Comparison of ENCODE assay signal across 28 mouse cellular contexts in genomic region chr10:111806333-111806732, GRCm38 (mm10).
A peak's percentile ranks its signal among the peaks of the same experiment; 100 is the strongest.
DNase-seq lines count a peak whose midpoint lies in the region; ATAC-seq lines count a peak whose summit lies in the region.
"Had no signal": no experiment of that assay in that cellular context is flagged by ENCODE, and none has a peak within 500 bp of the region (broad histone marks: within the 10 kb centered on the region; RNA-seq: fewer than 3 reads in every experiment).

No protein-coding gene starts in this region.

- H3K4me3 ChIP-seq in liver, embryonic 12.5 days = no peak overlapping the region
- H3K4me3 ChIP-seq in lung, embryonic 16.5 days (ENCODE audit: low read length) = no peak overlapping the region
- H3K4me3 ChIP-seq: embryonic facial prominence, embryonic 10.5 days; embryonic facial prominence, embryonic 13.5 days; erythroblast, embryonic 14.5 days; forebrain, embryonic 12.5 days; forebrain, embryonic 15.5 days; heart, adult 2 months; heart, embryonic 12.5 days; heart, embryonic 15.5 days; hindbrain, embryonic 10.5 days; hindbrain, embryonic 13.5 days had no signal

- H3K27ac ChIP-seq in liver, embryonic 12.5 days = no peak overlapping the region
- peak overlapping the region; percentile 5; the same call in 1 of the 2 replicates for H3K27ac ChIP-seq in lung, embryonic 16.5 days (ENCODE audit: low read length)
- H3K27ac ChIP-seq: embryonic facial prominence, embryonic 13.5 days; forebrain, embryonic 12.5 days; forebrain, embryonic 15.5 days; heart, adult 2 months; hindbrain, embryonic 10.5 days; hindbrain, embryonic 13.5 days had no signal

- peak; percentile 44; the same call in 1 of the 2 replicates for ATAC-seq in liver, embryonic 12.5 days
- ATAC-seq in lung, embryonic 16.5 days (ENCODE audit: low read depth) = no peak
- peak; percentile 57 for ATAC-seq in megakaryocyte progenitor cell, adult 5-6 weeks (replicated peaks; ENCODE audit: poor library complexity)
- ATAC-seq: CD4-positive, CD25-positive, alpha-beta regulatory T cell, adult 4 months; forebrain, embryonic 15.5 days; hindbrain, embryonic 16.5 days had no signal

- no peak overlapping the region for H3K4me2 ChIP-seq in liver, embryonic 12.5 days
- H3K4me2 ChIP-seq in lung, embryonic 16.5 days (ENCODE audit: low read depth, low read length) = no peak overlapping the region
- H3K4me2 ChIP-seq: embryonic facial prominence, embryonic 13.5 days; forebrain, embryonic 12.5 days; forebrain, embryonic 15.5 days; heart, embryonic 12.5 days; heart, embryonic 15.5 days; hindbrain, embryonic 13.5 days had no signal

- H3K9ac ChIP-seq in liver, embryonic 12.5 days = no peak overlapping the region
- H3K9ac ChIP-seq in lung, embryonic 16.5 days (ENCODE audit: low read length) = no peak overlapping the region
- H3K9ac ChIP-seq: embryonic facial prominence, embryonic 13.5 days; forebrain, embryonic 12.5 days; forebrain, embryonic 15.5 days; heart, embryonic 12.5 days; heart, embryonic 15.5 days; hindbrain, embryonic 13.5 days had no signal

- H3K4me1 ChIP-seq in liver, embryonic 12.5 days = peaks cover 12% of the 10 kb centered on the region
- H3K4me1 ChIP-seq in lung, embryonic 16.5 days (replicated peaks; ENCODE audit: control insufficient read depth, insufficient read depth, low read length) = peaks cover 17% of the 10 kb centered on the region
- H3K4me1 ChIP-seq: forebrain, embryonic 15.5 days had no signal

- H3K9me3 ChIP-seq in liver, embryonic 12.5 days (replicated peaks) = no peaks in the 10 kb centered on the region
- no peaks in the 10 kb centered on the region for H3K9me3 ChIP-seq in lung, embryonic 16.5 days (ENCODE audit: control insufficient read depth, low read length)
- H3K9me3 ChIP-seq: embryonic facial prominence, embryonic 10.5 days; embryonic facial prominence, embryonic 13.5 days; forebrain, embryonic 12.5 days; forebrain, embryonic 15.5 days; heart, embryonic 12.5 days; heart, embryonic 15.5 days; hindbrain, embryonic 10.5 days; hindbrain, embryonic 13.5 days had no signal

- no peak for DNase-seq in liver
- DNase-seq in lung, postnatal 14 days = no peak
- DNase-seq in frontal cortex, postnatal 10 days (ENCODE audit: low spot score in 2 of 2) = no peak
- DNase-seq: adrenal gland, adult 2 months; adrenal gland, postnatal 14 days; cerebellum, adult 11-12 months; cerebellum, adult 8-10 months; cerebellum, postnatal 10 days; cerebellum, postnatal 36 days; embryo, embryonic 11 days; gastrocnemius, postnatal 14 days; heart, adult 2 months; heart, postnatal 10 days; heart, postnatal 36 days had no signal

- 53% methylated on average over 3 of the region's 3 CpGs for WGBS in liver, embryonic 12.5 days (ENCODE audit: insufficient replicate concordance)
- 80% methylated on average over 3 of the region's 3 CpGs for WGBS in lung, embryonic 16.5 days

- H3K36me3 ChIP-seq in liver, embryonic 12.5 days = no peaks in the 10 kb centered on the region
- no peaks in the 10 kb centered on the region for H3K36me3 ChIP-seq in lung, embryonic 16.5 days (ENCODE audit: control insufficient read depth, insufficient read depth, low read length)
- H3K36me3 ChIP-seq: embryonic facial prominence, embryonic 10.5 days; embryonic facial prominence, embryonic 13.5 days; forebrain, embryonic 12.5 days; forebrain, embryonic 15.5 days; heart, embryonic 12.5 days; heart, embryonic 15.5 days; hindbrain, embryonic 10.5 days; hindbrain, embryonic 13.5 days had no signal

- no peaks in the 10 kb centered on the region for H3K27me3 ChIP-seq in liver, embryonic 12.5 days (replicated peaks)
- no peaks in the 10 kb centered on the region for H3K27me3 ChIP-seq in lung, embryonic 16.5 days (ENCODE audit: control insufficient read depth, insufficient read depth, low read depth, low read length)
- H3K27me3 ChIP-seq: embryonic facial prominence, embryonic 13.5 days; forebrain, embryonic 15.5 days; heart, embryonic 12.5 days; heart, embryonic 15.5 days; hindbrain, embryonic 13.5 days had no signal
